Mouse (Mus musculus) embryonic facial prominence, embryonic 14.5 days (tissue): ENCODE measurements around the gene Crtac1. TPM values are rescaled to one million over a fixed set of nuclear protein-coding genes. Genes with fewer than 3 reads are reported as not detected.

Experiments used
- ATAC-seq: fragments of 200-750 bp; cut with Nextera tagmentation; 2 replicates; pipeline ENCODE4 v1.8.0; 2017; ENCODE audit warnings: low read depth, moderate number of reproducible peaks, moderate TSS enrichment
- DNase-seq: peaks from one replicate; pipeline ENCODE4 v3.0.0-alpha.2; 2015; ENCODE audit warnings: low spot score
- H3K27ac ChIP-seq: fragments of 300-500 bp; sonication (generic); replicated peaks from 2 replicates; pipeline ENCODE4 v1.5.1; 2014; ENCODE audit warnings: low read depth, mild to moderate bottlenecking, low read length, moderate library complexity
- H3K27me3 ChIP-seq: fragments of 300-500 bp; sonication (generic); replicated peaks from 2 replicates; pipeline ENCODE4 v1.6.1; 2014; ENCODE audit warnings: low read length; ENCODE audit not compliant: control insufficient read depth, insufficient read depth
- H3K36me3 ChIP-seq: fragments of 300-500 bp; sonication (generic); 2 replicates; pipeline ENCODE4 v1.6.1; 2014; ENCODE audit warnings: low read length, mixed read lengths; ENCODE audit not compliant: control insufficient read depth, insufficient read depth
- H3K4me1 ChIP-seq: fragments of 300-500 bp; sonication (generic); 2 replicates; pipeline ENCODE4 v1.6.1; 2014; ENCODE audit warnings: antibody characterized with exemption, low read length; ENCODE audit not compliant: control insufficient read depth, insufficient read depth
- H3K4me2 ChIP-seq: fragments of 300-500 bp; sonication (generic); 2 replicates; pipeline ENCODE4 v1.6.1; 2014; ENCODE audit warnings: low read depth, mild to moderate bottlenecking, low read length, moderate library complexity, mixed read lengths
- H3K4me3 ChIP-seq: fragments of 300-500 bp; sonication (generic); 2 replicates; pipeline ENCODE4 v1.5.1; 2014; ENCODE audit warnings: low read depth, mild to moderate bottlenecking, low read length
- H3K9ac ChIP-seq: fragments of 300-500 bp; sonication (generic); 2 replicates; pipeline ENCODE4 v1.6.1; 2014; ENCODE audit warnings: low read depth, mild to moderate bottlenecking, low read length, moderate library complexity, mixed read lengths
- H3K9me3 ChIP-seq: fragments of 300-500 bp; sonication (generic); 2 replicates; pipeline ENCODE4 v1.6.1; 2016; ENCODE audit warnings: low read length; ENCODE audit not compliant: control insufficient read depth
- WGBS: fragments of 180-500 bp; shearing (Covaris S2); extraction: QIAGEN DNeasy Blood & Tissue Kit; methylation state at CpG from one replicate; pipeline ENCODE4 v1.1.7; 2014; 5-methylcytosine and 5-hydroxymethylcytosine counted together
- polyA plus RNA-seq: library from polyadenylated mRNA; unstranded; fragments of >200 nt; fragmentation: Nextera tagmentation; extraction: Ambion mirVana; gene quantifications from 2 replicates; pipeline ENCODE4 v1.2.1, GENCODE M21; 2014

Gene Crtac1
- polyA plus RNA-seq, 1 experiment from 2014 or later, result 7.6 TPM

DNA sequence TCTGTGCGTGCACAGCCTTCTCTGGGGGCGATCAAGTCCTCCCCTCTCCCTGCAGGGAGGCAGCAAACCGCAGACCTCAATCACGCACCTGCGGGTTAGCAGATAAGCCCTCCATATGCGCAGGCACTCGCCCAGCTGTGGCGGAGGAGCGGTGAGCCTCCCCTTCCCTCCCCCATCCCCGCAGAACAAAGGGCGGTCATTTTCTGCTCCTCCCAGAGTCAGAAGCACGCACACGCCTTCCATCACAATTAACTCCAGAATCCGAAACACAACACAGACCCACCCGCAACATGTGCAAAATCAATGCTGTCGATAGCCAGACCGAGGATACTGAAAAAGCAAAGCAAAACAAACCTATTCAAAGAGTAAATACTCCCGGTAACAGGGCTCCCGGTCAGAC lies 22.4 kb downstream of the Crtac1 start:
- H3K27ac ChIP-seq, result no peak overlapping the region
- ATAC-seq, result no peak
- H3K36me3 ChIP-seq, result no peaks in the 10 kb centered on the region
- WGBS, result 3% methylated on average over 16 of the region's 19 CpGs
- no peak overlapping the region for H3K4me3 ChIP-seq
- peak overlapping the region; percentile 29; the same call in 1 of the 2 replicates for H3K4me2 ChIP-seq
- DNase-seq, result no peak
- no peaks in the 10 kb centered on the region; the same call in 1 of the 2 replicates for H3K4me1 ChIP-seq
- H3K9me3 ChIP-seq, result no peaks in the 10 kb centered on the region
- H3K27me3 ChIP-seq, result peaks cover 24% of the 10 kb centered on the region
- H3K9ac ChIP-seq, result no peak overlapping the region

DNA sequence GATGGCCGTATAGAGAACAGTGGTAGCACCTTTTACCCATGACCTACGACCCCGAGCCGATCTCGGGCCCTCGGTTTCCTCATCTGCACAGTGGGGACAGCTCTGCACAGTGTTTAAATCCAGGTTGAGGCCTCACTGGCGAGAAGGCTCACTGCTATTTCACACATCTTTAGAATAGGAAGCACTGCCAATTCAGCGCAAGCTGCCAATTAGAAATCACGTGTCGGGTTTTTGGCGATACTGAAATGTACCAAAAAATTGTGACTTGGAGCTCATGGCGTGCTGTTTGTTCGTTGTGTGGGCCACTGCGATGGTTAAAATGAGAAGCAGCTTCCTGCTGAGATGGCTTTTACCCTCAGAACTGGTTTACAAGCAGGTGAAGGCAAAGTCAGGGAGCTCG lies 27.2 kb downstream of the Crtac1 start:
- Histone ChIP-seq H3K4me1 (no peaks in the 10 kb centered on the region; the same call in 1 of the 2 replicates), H3K9me3 (no peaks in the 10 kb centered on the region), H3K9ac (no peak overlapping the region), H3K27me3 (peaks cover 13% of the 10 kb centered on the region), H3K4me3 (no peak overlapping the region), H3K36me3 (no peaks in the 10 kb centered on the region), H3K27ac (no peak overlapping the region), H3K4me2 (no peak overlapping the region)
- 86% methylated on average over 15 of the region's 15 CpGs for WGBS
- no peak for ATAC-seq
- DNase-seq, result no peak

DNA sequence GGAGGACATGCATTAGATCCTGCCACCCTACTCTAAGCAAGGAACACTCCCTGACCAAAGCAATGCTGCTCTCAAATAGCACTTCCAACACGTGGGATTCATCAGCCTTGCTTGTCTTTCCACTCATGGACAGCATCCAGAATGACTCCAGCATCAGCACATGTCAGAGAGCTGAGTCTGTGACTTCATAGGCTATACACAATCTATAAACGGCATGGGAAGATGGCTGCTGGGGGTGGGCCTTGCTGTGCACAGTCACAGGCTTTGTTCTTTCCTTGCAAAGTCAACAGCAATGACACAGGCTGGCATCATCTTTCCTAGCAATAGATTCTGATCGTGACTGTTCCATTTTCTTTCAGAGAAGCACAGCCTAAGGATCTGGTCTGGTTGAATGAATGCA lies 31.6 kb downstream of the Crtac1 start:
- H3K4me1 ChIP-seq, result no peaks in the 10 kb centered on the region
- no peak for ATAC-seq
- 46% methylated on average over 3 of the region's 3 CpGs for WGBS
- H3K4me2 ChIP-seq, result no peak overlapping the region
- H3K4me3 ChIP-seq, result no peak overlapping the region
- H3K9ac ChIP-seq, result no peak overlapping the region
- no peaks in the 10 kb centered on the region for H3K27me3 ChIP-seq
- DNase-seq, result no peak
- no peak overlapping the region for H3K27ac ChIP-seq
- no peaks in the 10 kb centered on the region for H3K36me3 ChIP-seq
- H3K9me3 ChIP-seq, result no peaks in the 10 kb centered on the region

- 16% methylated on average over 11 of the region's 11 CpGs for WGBS
- no peaks in the 10 kb centered on the region for H3K27me3 ChIP-seq
- no peaks in the 10 kb centered on the region for H3K36me3 ChIP-seq
- ATAC-seq (no peak), DNase-seq (peak; percentile 76)
- no peak overlapping the region for H3K9ac ChIP-seq
- H3K4me1 ChIP-seq, result no peaks in the 10 kb centered on the region
- H3K27ac ChIP-seq, result no peak overlapping the region
- no peak overlapping the region for H3K4me3 ChIP-seq
- H3K9me3 ChIP-seq, result no peaks in the 10 kb centered on the region
- H3K4me2 ChIP-seq, result no peak overlapping the region
These were observed 34.3 kb downstream of the Crtac1 start for GRCm38 (mm10) chr19:42397281-42397680.

DNA sequence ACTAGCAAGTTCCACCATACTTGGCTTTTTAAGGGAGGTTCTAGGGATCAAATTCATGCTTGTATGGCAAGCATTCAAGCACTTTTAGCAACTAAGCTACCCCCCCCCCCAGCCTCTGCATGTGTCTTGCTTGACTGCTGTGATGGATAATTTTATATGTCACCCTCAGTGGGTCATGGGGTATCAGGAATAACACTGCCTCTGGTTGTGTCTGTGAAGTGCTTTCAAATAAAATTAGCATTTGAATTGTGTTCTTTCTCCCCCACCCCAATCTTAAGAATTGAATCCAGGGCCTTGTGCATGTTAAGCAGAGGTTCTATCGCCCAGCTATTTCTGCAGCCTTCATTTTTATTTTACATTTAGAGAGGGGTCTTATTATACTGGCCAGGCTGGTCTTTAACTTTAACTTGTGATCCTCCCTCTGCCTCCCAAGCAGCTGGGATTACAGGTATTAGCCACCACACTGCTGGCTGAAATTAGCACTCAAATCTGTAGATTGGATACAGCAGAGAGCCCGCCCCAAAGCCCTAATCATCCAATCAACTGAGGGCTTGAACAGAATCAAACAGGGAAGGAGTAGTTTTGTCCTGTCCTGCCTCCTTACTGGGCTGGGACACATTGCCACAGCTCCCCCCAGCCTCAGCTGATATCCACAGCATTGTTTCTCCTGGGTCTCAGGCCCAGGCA lies 36.6 kb downstream of the Crtac1 start:
- H3K4me1 ChIP-seq, result no peaks in the 10 kb centered on the region
- DNase-seq (no peak), ATAC-seq (no peak)
- no peak overlapping the region for H3K4me2 ChIP-seq
- H3K9me3 ChIP-seq, result no peaks in the 10 kb centered on the region
- no peak overlapping the region for H3K9ac ChIP-seq
- no peak overlapping the region for H3K4me3 ChIP-seq
- 58% methylated on average over 2 of the region's 2 CpGs for WGBS
- no peaks in the 10 kb centered on the region for H3K36me3 ChIP-seq
- H3K27ac ChIP-seq, result no peak overlapping the region
- H3K27me3 ChIP-seq, result no peaks in the 10 kb centered on the region

DNA sequence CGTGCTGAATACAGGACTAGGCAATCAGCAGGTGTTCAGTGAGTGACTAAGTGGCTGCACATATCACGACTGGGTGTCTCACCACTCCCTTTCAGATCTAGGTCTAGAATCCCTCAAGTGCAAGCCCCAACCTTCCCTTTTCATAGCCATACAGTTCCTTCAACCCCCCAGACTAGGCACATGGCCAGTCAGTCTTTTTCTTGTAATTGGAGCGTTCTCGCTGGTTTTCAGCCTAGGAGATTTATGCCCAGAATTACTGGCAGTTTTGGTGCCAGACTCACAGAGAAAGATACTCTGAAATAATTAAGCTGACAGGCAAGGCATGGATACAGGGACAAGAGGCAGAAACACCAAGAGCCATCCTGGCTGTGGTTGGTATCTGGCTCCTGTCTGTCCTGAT lies 37.7 kb downstream of the Crtac1 start:
- H3K4me3 ChIP-seq, result no peak overlapping the region
- no peaks in the 10 kb centered on the region for H3K9me3 ChIP-seq
- no peak overlapping the region for H3K4me2 ChIP-seq
- DNase-seq (no peak), ATAC-seq (no peak)
- no peak overlapping the region for H3K27ac ChIP-seq
- H3K36me3 ChIP-seq, result no peaks in the 10 kb centered on the region
- H3K4me1 ChIP-seq, result no peaks in the 10 kb centered on the region
- 78% methylated on average over 4 of the region's 4 CpGs for WGBS
- no peak overlapping the region for H3K9ac ChIP-seq
- no peaks in the 10 kb centered on the region for H3K27me3 ChIP-seq

DNA sequence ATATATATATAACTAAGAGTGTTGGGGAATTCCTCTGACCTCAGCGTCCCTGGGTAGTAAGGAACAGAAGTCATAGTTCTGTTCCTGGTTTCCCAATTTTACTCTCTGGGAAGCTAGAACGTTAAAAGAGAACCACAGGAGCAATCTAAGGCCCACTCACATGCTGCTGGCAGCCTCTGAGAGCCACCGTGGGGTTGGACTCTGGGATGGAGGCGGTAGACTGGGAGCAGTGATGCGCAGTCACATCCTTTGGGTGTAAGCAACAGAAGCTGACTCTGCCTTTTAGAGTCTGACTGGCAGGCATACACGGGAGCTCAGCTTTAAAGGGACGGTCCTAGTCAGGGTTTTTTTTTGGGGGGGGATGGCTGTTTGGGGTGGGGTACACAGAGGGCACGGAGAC lies 39.5 kb downstream of the Crtac1 start:
- no peaks in the 10 kb centered on the region for H3K4me1 ChIP-seq
- H3K9me3 ChIP-seq, result no peaks in the 10 kb centered on the region
- H3K4me3 ChIP-seq, result no peak overlapping the region
- no peak for ATAC-seq
- 88% methylated on average over 8 of the region's 8 CpGs for WGBS
- no peak overlapping the region for H3K9ac ChIP-seq
- H3K4me2 ChIP-seq, result no peak overlapping the region
- H3K27me3 ChIP-seq, result no peaks in the 10 kb centered on the region
- no peak overlapping the region for H3K27ac ChIP-seq
- no peaks in the 10 kb centered on the region for H3K36me3 ChIP-seq
- DNase-seq, result no peak

DNA sequence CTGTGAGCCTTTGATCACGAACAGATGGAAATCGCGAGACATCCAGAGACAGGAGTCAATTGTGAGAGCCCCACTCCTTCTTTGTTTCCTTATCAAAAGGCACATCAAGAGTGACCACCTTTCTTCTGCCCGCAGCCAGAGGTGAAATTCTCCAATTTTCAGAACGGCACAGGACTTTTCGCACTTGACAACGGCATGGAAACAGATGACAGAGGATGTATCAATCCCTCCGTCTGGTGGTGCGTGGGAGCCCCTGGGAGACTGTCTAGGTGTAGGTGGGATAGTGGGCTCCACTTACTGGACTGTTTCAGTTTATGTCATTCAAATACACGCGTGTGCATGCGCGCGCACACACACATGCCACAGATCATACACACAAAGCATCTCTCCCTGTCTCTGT lies 42.0 kb downstream of the Crtac1 start:
- WGBS, result 85% methylated on average over 14 of the region's 14 CpGs
- no peak overlapping the region for H3K4me3 ChIP-seq
- H3K9me3 ChIP-seq, result no peaks in the 10 kb centered on the region
- H3K9ac ChIP-seq, result no peak overlapping the region
- H3K27ac ChIP-seq, result no peak overlapping the region
- peaks cover 1% of the 10 kb centered on the region for H3K27me3 ChIP-seq
- H3K4me1 ChIP-seq, result no peaks in the 10 kb centered on the region
- H3K36me3 ChIP-seq, result no peaks in the 10 kb centered on the region
- no peak overlapping the region for H3K4me2 ChIP-seq
- DNase-seq, result no peak
- no peak for ATAC-seq

- Histone ChIP-seq H3K9ac (no peak overlapping the region), H3K9me3 (no peaks in the 10 kb centered on the region), H3K27ac (no peak overlapping the region), H3K27me3 (peaks cover 24% of the 10 kb centered on the region), H3K4me2 (no peak overlapping the region), H3K36me3 (no peaks in the 10 kb centered on the region), H3K4me3 (no peak overlapping the region), H3K4me1 (peaks cover 11% of the 10 kb centered on the region)
- no peak for ATAC-seq
- 15% methylated on average over 15 of the region's 15 CpGs for WGBS
- no peak for DNase-seq
These were observed 46.5 kb downstream of the Crtac1 start for GRCm38 (mm10) chr19:42384981-42385598.
